Mouse (Mus musculus): ENCODE data around the gene Wdr74.

GRCm38 (mm10) chr19:8772996-8773395, 37.4 kb downstream of the Wdr74 start:
- TF ChIP-seq POLR2A (IDR thresholded peaks at IDR 0.05; ENCODE audit: control insufficient read depth in 1 of 2, insufficient read depth in 1 of 2, low read depth in 1 of 2, low read length in 2 of 2, poor library complexity in 1 of 2) (peak in 1 of 2 experiments; percentile 51; a peak in 2 of 4 replicates), CTCF (IDR thresholded peaks at IDR 0.05 in 2 of 3, conservative IDR thresholded peaks at IDR 0.05 in 1 of 3; ENCODE audit: control insufficient read depth in 1 of 3, insufficient read depth in 1 of 3, low read depth in 2 of 3, low read length in 3 of 3, poor library complexity in 1 of 3, severe bottlenecking in 1 of 3) (no peak), MAX (IDR thresholded peaks at IDR 0.05; ENCODE audit: low read length) (no peak), USF1 (IDR thresholded peaks at IDR 0.05; ENCODE audit: low read depth, low read length) (no peak), JUND (IDR thresholded peaks at IDR 0.05; ENCODE audit: low read depth, low read length) (no peak), KAT2A (conservative IDR thresholded peaks at IDR 0.05; ENCODE audit: low read depth, low read length) (no peak), E2F4 (IDR thresholded peaks at IDR 0.05; ENCODE audit: borderline replicate concordance, low read depth, low read length) (no peak), NELFE (IDR thresholded peaks at IDR 0.05; ENCODE audit: low read depth, low read length) (no peak), EP300 (IDR thresholded peaks at IDR 0.05; ENCODE audit: low read depth in 1 of 2, low read length in 2 of 2) (peak; percentile 53 to 61; a peak in 3 of 4 replicates)
